Mouse (Mus musculus): ENCODE measurements around the gene 4930596D02Rik. TPM values are rescaled to one million over a fixed set of nuclear protein-coding genes. Genes with fewer than 3 reads are reported as not detected.

The 4930596D02Rik gene
- total RNA-seq (2021) = not detected
- long read RNA-seq, experiment 1 = 0 reads
- long read RNA-seq, experiment 2 = 0 reads

GRCm38 (mm10) chr14:35811878-35812277 lies at the start of gene 4930596D02Rik:
Gene 4930596D02Rik, minus strand, starts transcription at chr14:35811978.
- no peak for DNase-seq

GRCm38 (mm10) chr14:35853254-35853653 lies 41.5 kb upstream of the 4930596D02Rik start:
- DNase-seq = no peak

GRCm38 (mm10) chr14:35845271-35845670 lies 33.5 kb upstream of the 4930596D02Rik start:
- no peak for DNase-seq

GRCm38 (mm10) chr14:35842111-35842721 lies 30.4 kb upstream of the 4930596D02Rik start:
- no peak for DNase-seq

GRCm38 (mm10) chr14:35792656-35793213 lies 19.0 kb downstream of the 4930596D02Rik start:
- DNase-seq = no peak

- DNase-seq = no peak
Observed at GRCm38 (mm10) chr14:35780033-35780432, 31.7 kb downstream of the 4930596D02Rik start.

GRCm38 (mm10) chr14:35773306-35773705 lies 38.5 kb downstream of the 4930596D02Rik start:
- no peak for DNase-seq

Data from gastrocnemius, postnatal 10 days (tissue).